Mouse (Mus musculus) heart, adult 8-10 months (tissue): ENCODE measurements around the gene Nadk. TPM values are rescaled to one million over a fixed set of nuclear protein-coding genes. Genes with fewer than 3 reads are reported as not detected.
A peak's percentile ranks its signal among the peaks of the same experiment; 100 is the strongest.
"Not testable (repeated sequence)": the region's sequence is repeated elsewhere in the genome, so short reads cannot be mapped to it uniquely, and the experiment has no call there.

Experiments used
- DNase-seq: peaks from one replicate; pipeline ENCODE4 v3.0.0; 2022; ENCODE audit warnings: low spot score
- total RNA-seq, 4 experiments: library from RNA; stranded (reverse); gene quantifications; 2 replicates each; pipeline ENCODE4 v1.2.4; 2022

The Nadk gene
- total RNA-seq, 4 experiments from 2014 or later, result 23.8 to 30.2 (median 29.1) TPM

- DNase-seq, result no peak
Measured at GRCm38 (mm10) chr4:155569818-155570217, 7.6 kb downstream of the Nadk start.

DNA sequence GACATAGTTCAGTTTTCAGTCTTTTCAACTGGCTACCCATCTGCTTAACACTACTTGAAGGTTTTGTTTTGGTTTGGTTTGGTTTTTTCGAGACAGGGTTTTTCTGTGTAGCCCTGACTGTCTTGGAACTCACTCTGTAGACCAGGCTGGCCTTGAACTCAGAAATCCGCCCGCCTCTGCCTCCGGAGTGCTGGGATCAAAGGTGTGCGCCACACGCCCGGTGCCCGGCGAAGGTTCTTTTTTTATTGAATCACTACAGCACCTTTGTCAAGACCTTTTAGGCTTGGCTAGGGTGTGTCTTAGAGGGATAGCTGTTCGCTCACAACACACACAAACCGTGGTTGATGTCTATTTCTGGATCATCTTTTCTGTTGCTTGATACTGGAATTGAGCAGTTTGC lies 8.1 kb downstream of the Nadk start:
- not testable (repeated sequence) for DNase-seq

GRCm38 (mm10) chr4:155571442-155571841 lies 9.3 kb downstream of the Nadk start:
- DNase-seq, result no peak

DNA sequence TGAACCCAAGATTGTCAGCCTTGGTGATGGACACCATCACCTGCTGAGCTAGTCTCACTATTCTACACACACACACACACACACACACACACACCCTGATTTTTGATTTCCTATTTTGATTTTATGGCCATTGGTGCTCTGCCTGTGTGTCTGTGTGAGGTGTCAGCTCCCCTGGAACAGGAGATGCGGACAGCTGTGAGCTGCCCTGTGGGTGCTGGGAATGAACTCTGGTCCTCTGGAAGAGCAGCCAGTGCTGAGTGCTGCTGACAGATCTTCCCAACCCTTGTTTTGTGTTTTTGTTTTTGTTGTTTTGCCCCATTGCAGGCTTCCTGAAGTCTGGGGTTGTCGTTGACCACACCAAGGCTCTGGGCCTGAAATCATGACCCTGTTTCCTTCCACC lies 11.0 kb downstream of the Nadk start:
- no peak for DNase-seq

GRCm38 (mm10) chr4:155573876-155574275 lies 11.7 kb downstream of the Nadk start:
- no peak for DNase-seq

DNA sequence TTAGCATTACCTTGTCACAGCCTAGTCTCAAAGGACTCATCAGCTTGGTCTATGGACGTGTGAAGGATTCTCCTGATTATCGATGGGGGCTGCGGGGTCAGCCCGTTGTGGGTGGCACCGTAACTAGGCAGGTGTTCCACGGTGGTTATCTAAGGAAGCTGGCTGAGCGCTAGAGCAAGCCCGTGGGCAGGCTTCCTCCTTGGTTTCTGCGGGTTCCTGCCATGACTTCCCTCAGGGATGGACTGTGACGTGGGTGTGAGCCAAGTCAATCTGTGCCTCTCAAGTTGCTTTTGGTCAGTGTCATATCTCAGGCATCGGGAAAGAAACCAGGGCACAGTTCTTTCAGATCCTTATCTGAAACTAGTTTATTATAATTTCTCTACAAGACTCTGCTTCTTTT lies 12.8 kb downstream of the Nadk start:
- DNase-seq, result no peak

- no peak for DNase-seq
Measured at GRCm38 (mm10) chr4:155575521-155575920, 13.3 kb downstream of the Nadk start.

DNA sequence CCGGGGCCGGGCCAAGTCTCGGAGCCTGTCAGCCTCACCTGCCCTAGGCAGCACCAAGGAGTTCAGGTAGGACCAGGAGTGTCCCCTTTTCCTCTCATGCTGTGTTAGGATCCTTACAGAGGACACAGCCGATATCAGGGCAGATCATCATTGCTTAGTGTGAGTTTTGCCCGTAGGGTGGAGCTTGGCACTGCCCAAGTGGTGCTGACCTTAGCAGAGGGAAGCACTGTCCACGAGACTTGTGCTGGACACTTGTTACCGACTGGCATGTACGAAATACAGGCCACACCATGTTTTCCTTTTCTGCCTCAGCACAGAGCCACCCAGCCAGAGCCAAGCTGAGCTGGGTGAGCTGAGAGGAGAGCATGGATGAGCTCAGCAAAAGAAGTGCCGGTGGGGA lies 15.0 kb downstream of the Nadk start:
- no peak for DNase-seq

DNA sequence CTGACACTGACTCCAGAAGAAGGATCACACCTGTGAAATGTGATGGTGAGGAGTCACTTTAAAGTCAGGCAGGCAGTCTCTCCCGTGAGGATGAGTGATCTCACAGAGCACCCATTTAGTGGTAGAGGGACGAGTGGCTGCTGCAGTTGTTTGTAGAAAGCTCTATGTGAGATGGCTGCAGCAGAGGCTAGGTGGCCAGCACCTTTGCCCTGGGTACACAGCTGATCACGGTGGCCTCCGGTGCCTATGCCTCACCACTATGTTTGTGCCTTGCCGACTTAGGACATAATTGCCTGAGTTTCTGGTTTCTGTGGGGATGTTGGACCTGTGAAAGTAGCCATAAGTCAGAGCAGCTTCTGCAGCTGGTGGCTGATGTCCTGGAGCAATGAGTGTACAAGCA lies 15.6 kb downstream of the Nadk start:
- no peak for DNase-seq

DNA sequence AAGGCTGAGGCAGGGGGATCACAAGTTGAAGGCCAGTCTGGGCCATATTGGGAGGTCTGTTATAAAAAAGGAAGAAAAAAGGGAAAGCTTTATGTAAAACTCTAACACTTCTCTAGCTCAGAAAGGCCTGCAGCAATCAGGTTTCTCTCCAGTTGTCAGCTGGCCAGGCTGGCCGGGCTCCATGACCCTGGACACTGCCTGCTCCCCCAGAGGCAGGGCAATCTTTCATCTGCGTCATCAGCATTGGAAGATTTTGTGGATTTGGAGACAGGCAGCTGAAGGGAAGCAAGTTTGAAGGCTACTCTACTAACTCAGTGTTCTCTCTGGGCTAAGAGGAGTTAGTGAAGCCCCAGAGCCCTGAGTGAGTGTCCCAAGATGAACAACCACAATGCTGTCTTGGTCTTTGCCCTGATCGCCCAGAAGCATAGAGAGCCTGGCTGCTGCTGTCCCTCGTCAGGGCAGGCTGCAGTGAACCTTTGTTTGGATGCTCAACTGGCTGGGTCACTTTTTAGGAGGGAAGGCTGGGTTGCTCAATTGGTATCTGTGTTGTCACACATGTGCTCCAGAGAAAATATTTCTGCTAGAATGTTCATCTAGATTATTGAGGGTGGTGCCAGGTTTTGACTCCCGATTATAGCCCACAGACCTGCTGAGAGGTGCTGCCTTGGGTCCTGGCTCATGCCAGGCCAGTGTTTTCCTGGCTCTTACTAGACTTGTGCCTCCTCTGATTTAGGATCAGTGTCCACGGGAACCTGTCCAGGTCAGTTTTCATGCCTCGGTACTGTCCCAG lies 16.4 kb downstream of the Nadk start:
- DNase-seq, result peak; percentile 68

DNA sequence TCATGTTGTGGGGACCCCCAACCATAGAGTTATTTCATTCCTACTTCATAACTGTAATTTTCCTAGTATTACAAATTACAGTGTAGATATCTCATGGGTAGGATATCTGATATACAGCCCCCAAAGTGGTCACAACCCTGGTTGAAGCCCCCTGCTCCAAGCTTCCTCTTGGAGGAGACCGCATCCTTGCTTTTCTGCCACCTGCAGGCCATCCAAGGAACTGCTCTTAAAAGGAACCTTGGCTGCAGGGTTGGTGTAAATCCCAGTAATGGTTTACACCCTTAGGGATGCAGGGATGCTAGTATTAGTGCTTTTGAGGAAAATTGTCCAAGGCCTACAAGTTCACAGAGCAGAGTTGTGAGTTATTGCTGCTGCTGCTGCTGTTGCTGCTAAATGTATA lies 18.2 kb downstream of the Nadk start:
- DNase-seq, result peak; percentile 50

- DNase-seq, result no peak
Measured at GRCm38 (mm10) chr4:155582279-155582905, 20.2 kb downstream of the Nadk start.

DNA sequence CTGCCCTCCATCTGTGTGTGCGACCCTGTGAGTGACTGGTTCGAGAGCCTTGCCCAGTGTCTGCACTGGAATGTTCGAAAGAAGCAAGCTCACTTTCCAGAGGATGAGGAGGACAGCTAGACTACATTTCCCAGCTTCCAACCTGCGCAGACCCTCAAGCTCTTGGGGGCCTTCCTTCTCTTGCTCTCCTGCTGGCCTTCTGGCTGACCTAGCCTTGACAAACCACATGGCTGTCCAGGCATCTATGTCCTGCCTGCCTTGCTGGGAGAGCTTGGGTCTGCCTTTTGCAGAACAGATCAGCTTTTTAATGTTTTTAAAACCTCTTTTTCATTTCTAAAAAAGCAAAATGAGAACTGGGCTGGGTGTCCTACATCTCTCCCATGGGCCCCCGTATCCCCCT lies 27.2 kb downstream of the Nadk start:
- no peak for DNase-seq

DNA sequence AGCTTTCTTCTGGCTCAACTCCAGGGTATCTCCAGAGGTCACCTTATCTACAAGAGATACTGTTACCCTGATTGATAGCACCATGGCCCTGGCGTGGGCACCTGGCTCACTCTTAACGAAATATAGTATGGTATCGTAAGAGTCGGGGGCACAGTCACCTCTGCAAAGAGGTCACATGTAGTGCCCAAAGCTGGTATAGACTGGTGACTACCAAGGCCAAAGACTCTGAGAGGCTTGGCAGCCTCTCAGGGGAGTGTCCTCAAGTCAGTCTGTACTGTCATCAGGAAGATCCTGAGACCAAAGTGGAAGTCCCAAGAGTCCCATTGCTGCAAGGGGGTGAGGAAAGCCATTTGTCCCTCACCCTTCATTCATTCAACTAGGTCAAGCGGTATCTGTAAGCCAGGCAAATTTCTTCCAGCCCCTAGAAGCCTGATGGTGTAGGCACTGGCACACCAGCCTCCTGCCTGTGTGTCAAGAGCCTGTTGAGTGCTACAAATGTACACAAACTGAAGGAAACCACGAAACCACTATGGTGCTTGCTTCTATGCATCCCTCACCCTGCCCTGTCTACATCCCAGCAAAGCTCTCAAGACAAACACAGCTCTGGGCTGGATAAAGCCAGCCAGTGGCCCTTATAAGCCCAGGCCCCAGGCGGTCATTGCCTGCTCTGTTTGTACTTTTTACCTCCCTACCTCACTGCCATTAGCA lies 29.0 kb downstream of the Nadk start:
- DNase-seq, result no peak

DNA sequence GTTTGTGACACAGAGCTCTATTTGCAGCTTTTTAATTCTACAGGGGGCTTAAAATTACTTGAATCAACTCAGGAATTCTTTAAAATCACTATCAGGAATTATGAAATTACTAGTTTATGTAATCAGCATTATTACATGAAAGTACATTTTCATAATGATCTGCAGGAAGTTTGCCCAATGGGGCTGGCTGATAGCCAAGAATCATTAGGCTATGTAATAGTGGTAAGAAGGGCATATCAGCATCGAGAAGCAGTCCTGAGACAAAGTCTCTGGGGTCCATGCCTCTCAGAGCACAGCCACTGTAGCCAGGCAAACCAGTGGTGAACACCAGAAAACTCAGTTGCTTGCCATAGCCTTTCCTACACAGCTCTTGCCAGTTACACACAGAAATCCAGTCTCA lies 31.6 kb downstream of the Nadk start:
- DNase-seq, result no peak

GRCm38 (mm10) chr4:155595777-155596176 lies 33.6 kb downstream of the Nadk start:
- DNase-seq, result no peak

DNA sequence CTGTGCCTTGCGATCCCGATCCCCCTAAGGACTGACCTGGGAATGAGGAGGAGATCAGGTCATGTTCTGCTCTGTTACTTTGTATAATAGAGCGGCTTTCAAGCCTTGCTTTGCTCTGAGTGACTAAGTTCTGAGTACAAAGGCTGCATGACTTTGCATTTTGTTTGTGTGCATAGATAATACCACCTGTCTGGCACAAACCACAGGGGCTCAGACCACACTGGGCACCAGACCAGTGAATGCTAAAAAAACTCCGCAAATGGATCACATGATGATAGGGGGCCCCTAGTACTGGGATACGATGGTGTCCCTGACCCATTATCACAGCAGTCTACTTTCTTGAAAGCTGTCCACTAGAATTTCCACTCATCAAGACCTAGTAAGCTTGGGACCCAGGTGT lies 34.4 kb downstream of the Nadk start:
- DNase-seq, result no peak

- DNase-seq, result no peak
Measured at GRCm38 (mm10) chr4:155598536-155598935, 36.4 kb downstream of the Nadk start.

GRCm38 (mm10) chr4:155599901-155600825 lies 38.0 kb downstream of the Nadk start:
- no peak for DNase-seq

DNA sequence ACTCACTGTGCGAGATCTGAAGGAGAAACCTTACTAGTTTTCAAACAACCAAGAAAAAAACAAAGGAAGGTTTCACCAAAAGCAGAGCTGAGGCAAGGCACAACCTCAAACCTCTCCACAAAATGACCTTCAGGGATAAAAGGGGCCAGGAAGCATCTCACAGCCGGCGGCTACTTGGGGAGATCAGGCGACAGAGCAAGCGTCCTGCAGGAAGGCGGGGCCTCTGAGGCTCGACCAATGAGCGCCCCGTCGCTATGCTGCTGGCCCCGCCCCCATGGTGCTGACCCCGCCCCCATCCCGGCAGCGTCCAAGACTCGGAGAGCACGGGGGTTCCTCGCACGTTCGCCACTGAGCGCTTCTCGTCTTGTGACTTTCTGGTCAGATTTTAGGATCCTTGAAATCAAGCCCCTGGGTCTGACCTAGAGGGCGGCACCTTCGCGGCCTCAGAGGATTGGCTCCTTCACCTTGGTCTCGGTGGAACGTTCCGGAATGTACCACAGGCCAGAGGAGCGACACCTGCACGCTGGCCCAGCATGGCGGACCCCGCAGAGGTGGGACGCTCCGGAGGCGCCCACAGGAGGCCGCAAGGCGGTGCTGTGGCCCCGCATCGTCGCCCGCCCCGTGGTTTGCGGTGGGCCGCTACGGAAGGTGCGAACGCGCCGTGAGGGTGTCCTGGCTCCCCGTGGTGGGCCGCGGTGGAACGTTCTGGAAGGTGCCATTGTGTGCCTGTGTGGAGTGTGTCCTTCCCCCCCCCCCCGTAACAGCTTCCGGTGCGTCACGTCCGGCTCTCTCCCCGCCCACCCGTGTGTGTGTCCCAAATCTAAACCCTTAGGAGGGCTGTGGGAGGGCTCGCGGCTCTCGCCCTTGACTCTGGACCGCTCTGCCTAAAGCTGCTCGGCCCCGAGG lies 39.2 kb downstream of the Nadk start, which contains the start of gene Slc35e2:
Gene Slc35e2, plus strand, starts transcription at position 326 of the 906 bp plus-strand sequence.
- peak; percentile 91 for DNase-seq
